Mouse (Mus musculus) retina, postnatal 7 days (tissue): Measurements from ENCODE around the gene Trmt2b.
"Not testable (repeated sequence)": the region's sequence is repeated elsewhere in the genome, so short reads cannot be mapped to it uniquely, and the experiment has no call there.

ENCODE experiments used
- DNase-seq: peaks from one replicate; pipeline ENCODE4 v3.0.0-alpha.2; 2012; ENCODE audit warnings: low read depth, low spot score

Trmt2b gene

GRCm38 (mm10) chrX:134276275-134277160 lies at the start of gene Trmt2b:
Trmt2b (minus strand) TSS chrX:134276984.
- DNase-seq, result no peak

GRCm38 (mm10) chrX:134319153-134319932 lies 42.6 kb upstream of the Trmt2b start:
- no peak for DNase-seq

- DNase-seq, result not testable (repeated sequence)
Observed at GRCm38 (mm10) chrX:134311193-134311592, 34.4 kb upstream of the Trmt2b start.

GRCm38 (mm10) chrX:134308275-134308634 lies 31.5 kb upstream of the Trmt2b start:
- no peak for DNase-seq

GRCm38 (mm10) chrX:134307534-134308274 lies 30.9 kb upstream of the Trmt2b start, which contains the start of gene Cenpi:
Cenpi (plus strand) TSS chrX:134308084.
- peak; percentile 75 for DNase-seq

- DNase-seq, result no peak
Observed at GRCm38 (mm10) chrX:134303287-134303686, 26.5 kb upstream of the Trmt2b start.

GRCm38 (mm10) chrX:134300219-134300618 lies 23.4 kb upstream of the Trmt2b start:
- DNase-seq, result no peak

GRCm38 (mm10) chrX:134297195-134297594 lies 20.4 kb upstream of the Trmt2b start:
- DNase-seq, result no peak

- DNase-seq, result no peak
Observed at GRCm38 (mm10) chrX:134296737-134297136, 20.0 kb upstream of the Trmt2b start.

- DNase-seq, result no peak
Observed at GRCm38 (mm10) chrX:134296301-134296700, 19.5 kb upstream of the Trmt2b start.

- no peak for DNase-seq
Observed at GRCm38 (mm10) chrX:134287305-134287704, 10.5 kb upstream of the Trmt2b start.

- no peak for DNase-seq
Observed at GRCm38 (mm10) chrX:134285791-134286190, 9.0 kb upstream of the Trmt2b start.

GRCm38 (mm10) chrX:134285102-134285501 lies 8.3 kb upstream of the Trmt2b start:
- DNase-seq, result no peak

- no peak for DNase-seq
Observed at GRCm38 (mm10) chrX:134280531-134280930, 3.7 kb upstream of the Trmt2b start.

- DNase-seq, result no peak
Observed at GRCm38 (mm10) chrX:134275715-134276114, 1.1 kb downstream of the Trmt2b start.

- no peak for DNase-seq
Observed at GRCm38 (mm10) chrX:134262129-134262528, 14.7 kb downstream of the Trmt2b start.

- DNase-seq, result no peak
Observed at GRCm38 (mm10) chrX:134261191-134261590, 15.6 kb downstream of the Trmt2b start.

- DNase-seq, result no peak
Observed at GRCm38 (mm10) chrX:134248202-134248601, 28.6 kb downstream of the Trmt2b start.

GRCm38 (mm10) chrX:134245946-134246345 lies 30.8 kb downstream of the Trmt2b start:
- DNase-seq, result no peak

GRCm38 (mm10) chrX:134238266-134238665 lies 38.5 kb downstream of the Trmt2b start:
- no peak for DNase-seq

- no peak for DNase-seq
Observed at GRCm38 (mm10) chrX:134233048-134233447, 43.7 kb downstream of the Trmt2b start.

- no peak for DNase-seq
Observed at GRCm38 (mm10) chrX:134221856-134222255, 54.9 kb downstream of the Trmt2b start, which contains the start of gene Nox1. Nox1 (minus strand) TSS chrX:134221956.
